Mouse (Mus musculus): ENCODE measurements around the gene Slc28a3. TPM values are rescaled to one million over a fixed set of nuclear protein-coding genes. Genes with fewer than 3 reads are reported as not detected.

Gene Slc28a3
- polyA plus RNA-seq, 1 experiment = 0.12 TPM

DNA sequence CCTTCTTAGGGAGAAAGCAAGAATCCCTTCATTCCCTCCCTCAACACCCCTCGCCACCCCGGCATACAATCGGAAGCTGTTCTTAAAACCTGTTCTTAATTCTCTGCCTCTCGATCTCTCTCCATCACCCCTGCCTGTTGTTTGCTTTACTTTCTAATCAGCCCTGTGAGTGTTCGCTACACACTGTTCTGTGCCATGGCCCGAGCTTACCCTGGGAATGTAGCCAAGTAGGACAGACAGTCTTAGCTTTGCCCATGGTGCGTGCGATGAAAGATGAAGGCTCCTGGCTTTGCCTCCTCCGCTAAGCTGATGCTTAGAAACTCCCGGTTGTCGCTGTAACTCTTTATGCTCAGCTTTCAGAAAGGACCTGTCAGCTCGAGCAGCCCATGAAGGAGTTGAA is 112.9 kb downstream of the Slc28a3 start:
- Histone ChIP-seq H3K36me3 (ENCODE audit: control insufficient read depth, insufficient read depth, low read length) (no peaks in the 10 kb centered on the region), H3K27ac (ENCODE audit: insufficient read depth, low read length) (no peak overlapping the region), H3K4me3 (ENCODE audit: extremely low read depth, insufficient read depth, insufficient read length) (no peak overlapping the region), H3K4me1 (ENCODE audit: control insufficient read depth, insufficient read depth, insufficient read length) (no peaks in the 10 kb centered on the region), H3K27me3 (ENCODE audit: control insufficient read depth, insufficient read depth, low read length) (no peaks in the 10 kb centered on the region)
- DNase-seq (ENCODE audit: low read depth in 1 of 2, low spot score in 2 of 2) = no peak
- no peak for TF ChIP-seq POLR2A (IDR thresholded peaks at IDR 0.05; ENCODE audit: low read depth, low read length)
- no peak for TF ChIP-seq CTCF (IDR thresholded peaks at IDR 0.05; ENCODE audit: extremely low read depth, insufficient read depth, insufficient read length, insufficient replicate concordance)
- WGBS = 90% methylated on average over 12 of the region's 12 CpGs

Other genes starting within 250 kb of the Slc28a3 start
- 14.4 and 23.1 TPM in 2 replicates for gene 2210016F16Rik, start 225.7 kb downstream of the Slc28a3 start, polyA plus RNA-seq (2012; rRNA removed)
- 9.4 and 10.9 TPM in 2 replicates for gene Rmi1, start 208.6 kb downstream of the Slc28a3 start, polyA plus RNA-seq (2012; rRNA removed)
- gene Hnrnpk, start 207.5 kb downstream of the Slc28a3 start, polyA plus RNA-seq (2012; rRNA removed) = 163 and 210 TPM in 2 replicates
- gene Ntrk2, start 195.7 kb upstream of the Slc28a3 start, polyA plus RNA-seq (2012; rRNA removed) = 1.3 and 1.6 TPM in 2 replicates